In genomic region chr13:55472132-55473022, GRCm38 (mm10) we compare ENCODE assay signal across 8 mouse cellular contexts. TPM values are rescaled to one million over a fixed set of nuclear protein-coding genes. Genes with fewer than 3 reads are reported as not detected.
DNase-seq lines count a peak whose midpoint lies in the region; ATAC-seq and TF ChIP-seq lines count a peak whose summit lies in the region.

No protein-coding gene starts in this region.

- peaks cover 13% of the 10 kb centered on the region for H3K4me1 ChIP-seq in cortical plate, adult 2 months (ENCODE audit: control insufficient read depth, insufficient read depth, low read length)
- peaks cover 15% of the 10 kb centered on the region for H3K4me1 ChIP-seq in heart, embryonic 16.5 days (ENCODE audit: control insufficient read depth, insufficient read depth, low read length)

- peaks cover 48% of the 10 kb centered on the region for H3K27me3 ChIP-seq in heart, embryonic 16.5 days (ENCODE audit: control insufficient read depth, insufficient read depth, low read length)

- peak overlapping the region; percentile 91 for H3K27ac ChIP-seq in cortical plate, adult 2 months (ENCODE audit: insufficient read depth, low read length)
- H3K27ac ChIP-seq in heart, embryonic 16.5 days (ENCODE audit: low read length) = peak overlapping the region; percentile 14
- peak overlapping the region; percentile 88 for H3K27ac ChIP-seq in left cerebral cortex, adult 2 months

- under 1% methylated on average over 101 of the region's 103 CpGs for WGBS in heart, embryonic 16.5 days

- peaks cover 13% of the 10 kb centered on the region; the same call in 1 of the 2 replicates for H3K36me3 ChIP-seq in heart, embryonic 16.5 days (ENCODE audit: control insufficient read depth, insufficient read depth)

- peak; percentile 50 to 58 for DNase-seq in adrenal gland, adult 18-20 months (ENCODE audit: low spot score in 2 of 2)
- no peak for DNase-seq in adrenal gland, adult 8-10 months
- peak; percentile 69 for DNase-seq in NIH3T3 (ENCODE audit: low read depth)
- peak; percentile 81 to 83 for DNase-seq in left cerebral cortex, adult 2 months (ENCODE audit: extremely low spot score in 1 of 2, low spot score in 2 of 2)
- DNase-seq in spleen, postnatal 10 days (ENCODE audit: low spot score in 2 of 2) = peak; percentile 45 to 54

- peak; percentile 38 for ATAC-seq in heart, embryonic 16.5 days (replicated peaks; ENCODE audit: extremely low read depth, insufficient read depth, low FRiP score)
- peak; percentile 21; the same call in 1 of the 2 replicates for ATAC-seq in megakaryocyte-erythroid progenitor cell, adult 5-6 weeks (replicated peaks; ENCODE audit: low FRiP score, low TSS enrichment, poor library complexity, severe bottlenecking)

- intact Hi-C loops in left cerebral cortex, adult 2 months (cut with DNase I) = loop anchor here (5.0 kb wide), 1 partner anchor 145 kb away; the partner anchor contains the start of gene Mxd3

- peak; percentile 30; the same call in 1 of the 2 replicates for TF ChIP-seq POLR2A in cortical plate, adult 2 months (IDR thresholded peaks at IDR 0.05; ENCODE audit: extremely low read depth, insufficient read depth, low read length)

- H3K4me2 ChIP-seq in heart, embryonic 16.5 days (ENCODE audit: low read depth, low read length) = peak overlapping the region; percentile 98

- H3K4me3 ChIP-seq in cortical plate, adult 2 months (ENCODE audit: insufficient read depth, low read length) = peak overlapping the region; percentile 48
- peak overlapping the region; percentile 63 for H3K4me3 ChIP-seq in heart, embryonic 16.5 days (ENCODE audit: low read length)
- peak overlapping the region; percentile 66 for H3K4me3 ChIP-seq in left cerebral cortex, adult 2 months

- peak overlapping the region; percentile 71 for H3K9ac ChIP-seq in heart, embryonic 16.5 days (ENCODE audit: low read length)

- H3K9me3 ChIP-seq in heart, embryonic 16.5 days (replicated peaks; ENCODE audit: control insufficient read depth, low read length) = no peaks in the 10 kb centered on the region

- no peak for TF ChIP-seq CTCF in cortical plate, adult 2 months (IDR thresholded peaks at IDR 0.05; ENCODE audit: extremely low read depth, insufficient read depth, low read length)
- TF ChIP-seq CTCF in left cerebral cortex, adult 2 months (IDR thresholded peaks at IDR 0.05) = no peak

RNA-seq across cellular contexts. Expression of gene Prr7, which starts 8.3 kb away (rescaled TPM):
- 1 to 10 TPM; 1.9 to 2.2 TPM for total RNA-seq in adrenal gland, adult 18-20 months (2021)
- total RNA-seq in adrenal gland, adult 8-10 months (2022) = 1 to 10 TPM; 2.3 to 4.3 (median 3.7) TPM
- 68.1 and 73.5 TPM in 2 replicates for polyA plus RNA-seq in cortical plate, adult 2 months (2012; rRNA removed)
- 0.25 and 0.28 TPM in 2 replicates for polyA plus RNA-seq in heart, embryonic 16.5 days (2015; fragmentation: Nextera tagmentation; extraction: Ambion mirVana)
- total RNA-seq in left cerebral cortex, adult 2 months (2021) = 10 to 100 TPM; 77.6 to 80.2 TPM
- total RNA-seq in megakaryocyte-erythroid progenitor cell, adult 5-6 weeks (2014; fragmentation: Nextera tagmentation) = not detected in 2 replicates
- not detected in 2 replicates for total RNA-seq in megakaryocyte-erythroid progenitor cell, adult 5-6 weeks (2017)

RNA-seq across cellular contexts. Expression of gene Dbn1, which starts 15.5 kb away (rescaled TPM):
- 10 to 100 TPM; 11.1 to 16.2 TPM for total RNA-seq in adrenal gland, adult 18-20 months (2021)
- total RNA-seq in adrenal gland, adult 8-10 months (2022) = 10 to 100 TPM; 13.6 to 33.8 (median 24.0) TPM
- 336 and 368 TPM in 2 replicates for polyA plus RNA-seq in cortical plate, adult 2 months (2012; rRNA removed)
- 59.4 and 62.5 TPM in 2 replicates for polyA plus RNA-seq in heart, embryonic 16.5 days (2015; fragmentation: Nextera tagmentation; extraction: Ambion mirVana)
- 100 to 1,000 TPM; 303 to 325 TPM for total RNA-seq in left cerebral cortex, adult 2 months (2021)
- total RNA-seq in megakaryocyte-erythroid progenitor cell, adult 5-6 weeks (2014; fragmentation: Nextera tagmentation) = 0.84 TPM in 1 of 2 replicates, not detected in the other
- total RNA-seq in megakaryocyte-erythroid progenitor cell, adult 5-6 weeks (2017) = 2.4 TPM in 1 of 2 replicates, not detected in the other

RNA-seq across cellular contexts. Expression of gene Grk6, which starts 27.5 kb away (rescaled TPM):
- total RNA-seq in adrenal gland, adult 18-20 months (2021) = 10 to 100 TPM; 27.1 to 33.1 TPM
- total RNA-seq in adrenal gland, adult 8-10 months (2022) = 10 to 100 TPM; 36.0 to 55.3 (median 48.6) TPM
- 75.3 and 80.1 TPM in 2 replicates for polyA plus RNA-seq in cortical plate, adult 2 months (2012; rRNA removed)
- polyA plus RNA-seq in heart, embryonic 16.5 days (2015; fragmentation: Nextera tagmentation; extraction: Ambion mirVana) = 11.4 and 19.4 TPM in 2 replicates
- 10 to 100 TPM; 61.2 to 66.2 TPM for total RNA-seq in left cerebral cortex, adult 2 months (2021)
- 61.4 and 80.6 TPM in 2 replicates for total RNA-seq in megakaryocyte-erythroid progenitor cell, adult 5-6 weeks (2014; fragmentation: Nextera tagmentation)
- 67.7 and 82.4 TPM in 2 replicates for total RNA-seq in megakaryocyte-erythroid progenitor cell, adult 5-6 weeks (2017)

RNA-seq across cellular contexts. Expression of gene Pdlim7, which starts 41.1 kb away (rescaled TPM):
- 10 to 100 TPM; 11.6 to 26.8 TPM for total RNA-seq in adrenal gland, adult 18-20 months (2021)
- total RNA-seq in adrenal gland, adult 8-10 months (2022) = 10 to 100 TPM; 10.9 to 23.8 (median 18.3) TPM
- polyA plus RNA-seq in cortical plate, adult 2 months (2012; rRNA removed) = 168 and 171 TPM in 2 replicates
- polyA plus RNA-seq in heart, embryonic 16.5 days (2015; fragmentation: Nextera tagmentation; extraction: Ambion mirVana) = 229 and 248 TPM in 2 replicates
- total RNA-seq in left cerebral cortex, adult 2 months (2021) = 100 to 1,000 TPM in 1 of 2 experiments, 10 to 100 TPM in 1; 94.9 to 114 TPM
- total RNA-seq in megakaryocyte-erythroid progenitor cell, adult 5-6 weeks (2014; fragmentation: Nextera tagmentation) = 11.5 and 13.2 TPM in 2 replicates
- 3.0 and 4.3 TPM in 2 replicates for total RNA-seq in megakaryocyte-erythroid progenitor cell, adult 5-6 weeks (2017)

RNA-seq across cellular contexts. Expression of gene F12, which starts 45.8 kb away (rescaled TPM):
- not detected for total RNA-seq in adrenal gland, adult 18-20 months (2021)
- under 1 TPM in 3 of 4 experiments, not detected in 1; 0.17 to 0.71 (median 0.43) TPM for total RNA-seq in adrenal gland, adult 8-10 months (2022)
- 0.63 and 1.0 TPM in 2 replicates for polyA plus RNA-seq in cortical plate, adult 2 months (2012; rRNA removed)
- polyA plus RNA-seq in heart, embryonic 16.5 days (2015; fragmentation: Nextera tagmentation; extraction: Ambion mirVana) = 0.25 TPM in 1 of 2 replicates, not detected in the other
- total RNA-seq in left cerebral cortex, adult 2 months (2021) = 1 to 10 TPM in 1 of 2 experiments, under 1 TPM in 1; 0.95 to 1.3 TPM
- total RNA-seq in megakaryocyte-erythroid progenitor cell, adult 5-6 weeks (2014; fragmentation: Nextera tagmentation) = not detected in 2 replicates
- not detected in 2 replicates for total RNA-seq in megakaryocyte-erythroid progenitor cell, adult 5-6 weeks (2017)

Comparison
In these comparisons a context has a peak if more than half of its experiments do, and no peak if none do; other contexts are left out.
1. H3K27ac ChIP-seq: peak in every context shown above with its lines; median percentile 91 in cortical plate, adult 2 months; 88 in left cerebral cortex, adult 2 months; 14 in heart, embryonic 16.5 days.
2. RNA of gene Prr7, which starts 8.3 kb away (total RNA-seq): 77.6 to 80.2 TPM in left cerebral cortex, adult 2 months; 2.3 to 4.3 TPM in adrenal gland, adult 8-10 months, 1.9 to 2.2 TPM in adrenal gland, adult 18-20 months and not detected in megakaryocyte-erythroid progenitor cell, adult 5-6 weeks; every median in the first group is over 10 times any median in the second.
3. Peak in every context shown above with its lines, with median percentiles within 50 percentile points of each other: H3K4me3 ChIP-seq.